Mouse (Mus musculus): ENCODE results near the gene Rasal1. TPM values are rescaled to one million over a fixed set of nuclear protein-coding genes. Genes with fewer than 3 reads are reported as not detected.

Gene Rasal1
- polyA plus RNA-seq, 2 experiments from 2014 or later = 7.2 to 15.4 TPM

DNA sequence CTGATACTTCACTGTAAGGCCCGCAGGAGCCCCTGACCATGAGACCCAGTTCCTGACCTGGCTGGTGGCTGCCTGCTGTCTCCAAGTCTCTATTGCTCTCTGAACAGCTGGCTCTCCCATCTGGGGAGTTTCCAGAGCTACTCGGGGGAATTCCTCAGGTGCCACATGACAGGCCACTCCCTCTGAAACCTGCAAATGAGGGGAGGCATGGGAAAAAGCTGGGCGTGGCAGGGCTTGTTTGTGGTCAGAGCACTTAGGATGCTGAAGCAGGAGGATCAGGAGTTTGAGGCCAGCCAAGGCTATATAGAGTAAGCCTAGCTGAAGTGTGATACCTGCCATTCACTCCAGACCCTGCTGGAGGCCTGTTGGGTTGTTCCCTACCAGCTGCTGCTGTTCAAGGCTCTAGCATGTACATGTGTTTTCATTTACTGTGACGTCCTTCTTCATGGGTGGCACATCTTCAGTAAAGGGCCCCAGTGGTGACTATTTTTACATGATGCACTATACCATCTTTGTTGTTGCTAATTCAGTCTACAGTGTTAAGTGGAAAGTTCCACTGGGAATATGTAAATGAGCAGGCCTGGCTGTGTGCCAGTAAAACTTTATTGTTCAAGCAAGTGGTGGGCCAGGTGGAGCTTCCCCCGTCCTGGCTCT lies 26.3 kb upstream of the Rasal1 start:
- peak; percentile 40 for ATAC-seq

DNA sequence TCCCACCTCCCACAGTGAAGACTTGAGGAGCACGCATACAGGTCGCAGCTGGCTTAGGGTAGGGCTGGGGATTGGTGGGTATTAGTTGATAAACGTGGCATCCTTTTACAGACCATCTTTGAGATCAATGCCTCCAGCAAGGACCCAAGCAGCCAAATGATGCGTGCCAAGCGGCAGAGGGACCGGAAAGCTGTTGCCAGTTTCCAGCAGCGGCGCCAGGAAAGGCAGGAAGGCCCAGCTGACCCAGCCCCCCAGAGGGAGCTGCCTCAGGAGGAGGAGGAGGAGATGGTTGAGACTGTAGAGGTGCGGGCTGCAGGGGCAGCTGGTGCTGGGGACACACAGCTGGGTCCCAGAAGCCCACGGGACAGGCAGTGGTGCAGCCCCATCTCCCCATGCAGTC lies 24.2 kb upstream of the Rasal1 start:
- ATAC-seq = no peak

DNA sequence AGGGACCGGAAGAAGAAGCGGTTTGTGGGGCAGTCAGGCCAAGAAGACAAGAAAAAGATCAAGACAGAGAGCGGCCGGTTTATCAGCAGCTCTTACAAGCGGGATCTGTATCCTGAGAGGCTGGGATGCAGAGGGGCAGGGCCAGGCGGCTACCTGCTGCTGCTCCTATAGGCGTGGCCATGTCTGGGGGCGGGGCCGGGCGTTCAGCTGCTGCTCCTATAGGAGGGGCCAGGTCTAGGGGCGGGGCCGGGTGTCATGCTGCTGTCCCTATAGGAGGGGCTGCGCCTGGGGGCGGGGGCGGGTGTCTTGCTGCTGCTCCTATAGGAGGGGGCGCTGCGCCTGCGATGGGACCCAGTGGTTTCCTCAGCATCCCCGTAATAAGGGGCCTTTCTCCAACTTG lies 22.2 kb upstream of the Rasal1 start:
- no peak for ATAC-seq

- no peak for ATAC-seq
These were observed 20.9 kb upstream of the Rasal1 start for GRCm38 (mm10) chr5:120627515-120628300.

- no peak for ATAC-seq
These were observed 20.0 kb upstream of the Rasal1 start for GRCm38 (mm10) chr5:120628624-120629023.

DNA sequence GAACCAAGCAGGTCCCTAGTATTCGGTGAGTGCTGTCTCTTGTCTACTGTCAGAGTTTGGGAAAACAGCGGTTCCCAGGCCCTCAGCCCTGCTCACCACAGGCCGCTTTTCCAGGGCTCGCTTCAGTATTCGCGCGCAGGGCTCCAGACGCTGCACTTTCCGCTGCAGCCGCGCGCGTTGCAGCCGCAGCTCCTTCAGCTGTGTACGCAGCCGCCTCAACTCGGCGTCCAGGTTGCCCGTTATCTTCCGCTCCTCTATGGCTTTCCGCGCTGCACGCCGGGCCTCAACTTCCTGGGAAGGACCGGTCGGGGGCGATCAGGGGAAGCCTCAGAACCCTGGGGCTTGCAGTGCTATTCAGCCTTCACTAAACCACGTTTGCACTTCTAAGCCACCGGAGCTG lies 17.5 kb upstream of the Rasal1 start:
- ATAC-seq = peak; percentile 62

DNA sequence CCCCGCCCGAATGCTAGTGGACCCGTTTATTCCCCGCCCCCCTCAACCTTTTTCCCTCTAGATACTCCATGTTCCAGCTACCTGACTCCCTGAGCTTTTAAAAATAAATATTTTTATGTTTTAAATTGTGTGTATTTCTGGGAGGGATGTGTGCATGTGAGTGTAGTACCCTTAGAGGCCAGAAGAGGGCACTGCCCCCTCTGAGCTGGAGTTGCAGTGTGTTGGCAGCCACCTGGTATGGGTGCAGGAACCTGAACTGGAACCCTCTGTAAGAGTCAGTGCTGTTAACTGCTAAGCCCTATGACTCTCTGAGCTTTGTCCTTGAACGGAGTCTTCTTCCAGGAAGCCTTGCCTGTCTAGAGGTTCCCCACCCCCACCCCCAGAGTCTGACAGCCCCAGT lies 16.7 kb upstream of the Rasal1 start:
- no peak for ATAC-seq

- ATAC-seq = no peak
These were observed 14.5 kb upstream of the Rasal1 start, which contains the start of gene Cfap73 for GRCm38 (mm10) chr5:120634131-120634530. Cfap73 (minus strand) TSS chr5:120634235.

DNA sequence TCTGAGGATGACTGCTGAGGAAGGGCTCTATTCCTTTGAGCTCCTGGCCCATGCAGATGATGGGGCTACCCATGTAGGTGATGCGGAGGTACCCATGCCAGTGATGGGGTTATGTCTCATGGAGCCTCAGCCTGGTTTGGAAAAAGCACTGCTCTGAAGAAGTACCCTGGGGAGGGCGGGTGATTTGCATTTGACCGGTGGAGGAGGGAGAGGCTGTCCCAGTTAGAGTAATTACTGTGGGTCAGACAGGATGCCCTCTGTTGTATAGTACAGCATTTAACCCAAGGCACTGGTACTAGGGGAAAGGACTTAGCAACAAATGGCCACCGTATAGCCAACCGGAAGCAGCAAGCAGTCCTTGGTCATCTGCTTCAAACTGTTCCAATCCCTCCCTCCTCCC lies 13.8 kb upstream of the Rasal1 start:
- ATAC-seq = no peak

GRCm38 (mm10) chr5:120635633-120636032 lies 13.0 kb upstream of the Rasal1 start:
- ATAC-seq = no peak

GRCm38 (mm10) chr5:120640094-120640493 lies 8.5 kb upstream of the Rasal1 start:
- no peak for ATAC-seq

- no peak for ATAC-seq
These were observed 5.1 kb upstream of the Rasal1 start for GRCm38 (mm10) chr5:120643365-120644085.

DNA sequence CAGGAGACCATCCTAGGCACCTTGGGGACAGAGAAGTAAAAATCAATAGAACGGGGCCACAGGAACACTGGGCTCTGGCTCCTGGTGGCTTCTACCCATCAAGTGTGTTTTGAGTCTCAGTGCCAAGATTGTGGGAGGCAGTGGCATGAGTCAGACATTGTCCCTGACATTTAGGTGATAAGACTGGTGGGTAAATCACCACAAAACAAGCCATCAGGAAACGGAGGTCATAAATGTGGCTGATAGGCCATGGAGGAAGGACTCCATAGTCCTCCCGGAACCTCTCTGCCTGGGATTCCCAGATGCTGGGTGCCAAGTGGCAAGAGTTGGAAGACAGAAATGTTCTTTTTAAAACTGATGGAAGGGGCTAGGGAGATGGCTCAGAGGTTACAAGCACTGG lies 4.4 kb upstream of the Rasal1 start:
- ATAC-seq = no peak

GRCm38 (mm10) chr5:120645851-120646250 lies 2.8 kb upstream of the Rasal1 start:
- ATAC-seq = no peak

- ATAC-seq = no peak
These were observed 1.3 kb upstream of the Rasal1 start for GRCm38 (mm10) chr5:120647361-120647760.

- ATAC-seq = peak; percentile 58
These were observed 659 bp upstream of the Rasal1 start for GRCm38 (mm10) chr5:120647814-120648491.

- ATAC-seq = peak; percentile 20
These were observed 842 bp downstream of the Rasal1 start for GRCm38 (mm10) chr5:120649374-120649933.

DNA sequence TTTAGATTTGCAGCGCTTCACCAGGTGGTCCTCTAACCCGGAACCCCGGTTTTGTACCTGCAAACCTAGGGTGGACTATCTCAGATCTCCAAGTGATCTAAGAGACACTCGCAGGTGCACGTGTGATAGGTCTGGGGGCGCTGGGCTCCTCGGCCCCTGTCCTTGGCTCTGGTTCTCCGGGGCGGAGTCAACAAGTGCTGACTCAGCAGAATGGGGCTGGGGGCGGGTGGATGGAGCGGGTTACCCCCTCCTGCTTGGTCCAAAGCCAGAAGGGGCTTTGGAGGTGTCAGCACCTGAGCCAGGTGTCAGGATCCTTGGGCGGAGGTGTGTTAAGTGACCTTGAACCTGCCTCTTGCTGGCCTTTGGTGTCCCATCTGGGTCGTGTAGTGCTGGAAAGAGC lies 1.3 kb downstream of the Rasal1 start:
- ATAC-seq = no peak

GRCm38 (mm10) chr5:120651230-120651629 lies 2.6 kb downstream of the Rasal1 start:
- ATAC-seq = no peak

DNA sequence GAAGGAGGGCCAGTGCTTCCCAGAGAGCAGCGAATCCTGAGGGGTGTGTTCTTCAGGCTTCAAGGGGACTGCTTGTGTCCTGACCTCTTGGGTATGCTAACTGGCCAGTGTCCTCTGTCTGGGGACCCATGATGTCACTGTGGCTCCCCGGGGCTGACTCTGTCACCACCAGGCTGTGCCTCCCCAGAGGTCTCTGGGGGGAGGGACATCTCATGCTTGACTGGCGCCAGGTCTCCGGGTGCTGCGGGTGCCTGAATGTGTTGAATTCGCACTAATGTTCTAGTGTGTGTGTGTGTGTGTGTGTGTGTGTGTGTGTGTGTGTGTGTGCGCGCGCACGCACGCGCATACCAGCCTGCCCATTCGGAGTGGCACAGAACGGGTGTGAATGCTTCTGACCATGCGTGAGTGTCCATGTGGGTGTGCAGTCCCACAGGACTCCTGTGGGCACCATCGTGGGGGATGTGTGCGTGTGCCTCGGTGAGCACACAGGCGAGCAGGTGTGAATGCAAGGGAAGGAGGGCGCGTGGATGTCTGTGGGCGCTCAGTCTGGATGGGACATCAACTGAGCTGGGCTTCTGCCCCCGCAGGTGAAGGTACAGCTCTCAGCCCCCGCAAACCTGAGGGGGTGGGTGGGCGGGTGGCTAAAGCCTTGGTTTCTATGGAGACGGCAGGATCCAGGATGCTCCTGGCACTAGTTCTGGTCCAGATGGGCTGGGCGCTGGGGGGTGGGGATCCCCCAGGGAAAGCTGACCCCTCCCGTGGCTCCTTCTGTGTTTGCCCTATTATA lies 4.5 kb downstream of the Rasal1 start:
- ATAC-seq = no peak

DNA sequence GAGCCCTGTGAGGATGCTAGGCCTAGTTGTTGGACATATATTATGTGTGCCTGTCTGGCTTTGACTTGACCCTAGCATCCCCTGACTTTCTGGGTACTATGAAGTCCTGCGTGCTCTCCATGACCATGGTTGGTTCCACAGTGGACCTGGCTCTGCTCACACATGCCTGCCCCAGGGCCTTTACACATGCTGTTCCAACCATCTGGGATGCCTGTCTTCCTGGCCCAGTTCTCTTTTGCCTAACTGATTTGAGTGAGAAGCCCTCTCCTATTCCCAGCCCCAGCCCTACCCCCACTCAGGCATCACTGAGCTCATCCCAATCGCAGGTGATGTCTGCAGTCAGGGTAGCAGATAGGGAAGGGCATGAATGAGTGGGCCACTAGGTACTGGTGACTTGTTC lies 5.3 kb downstream of the Rasal1 start:
- no peak for ATAC-seq

DNA sequence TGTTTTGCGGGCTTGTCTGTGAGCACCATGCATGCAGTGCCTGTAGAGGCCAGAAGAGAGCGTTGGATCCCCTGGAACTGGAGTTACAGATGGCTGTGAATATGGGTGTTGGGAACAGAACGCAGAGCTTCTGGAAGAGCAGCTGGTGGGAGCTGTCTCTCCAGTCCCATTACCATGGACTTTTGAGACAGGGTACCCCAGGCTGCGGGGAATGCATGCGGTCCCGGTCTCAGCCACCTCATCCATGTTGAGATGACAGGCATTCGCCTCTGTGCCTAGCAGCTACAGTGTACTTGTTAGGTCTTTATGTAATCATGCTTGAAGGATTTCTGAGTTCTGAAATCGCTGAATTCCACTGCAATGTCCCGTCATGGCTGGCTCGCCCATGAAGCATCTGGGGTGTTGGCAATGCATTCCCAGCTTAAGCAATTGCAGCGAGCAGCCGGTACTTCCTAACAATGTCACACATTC lies 7.7 kb downstream of the Rasal1 start:
- no peak for ATAC-seq

Data from CD4-positive, CD25-positive, alpha-beta regulatory T cell, adult 4 months (primary cell).